Comparison of ENCODE assay signal across 7 mouse cellular contexts in the genomic region with DNA sequence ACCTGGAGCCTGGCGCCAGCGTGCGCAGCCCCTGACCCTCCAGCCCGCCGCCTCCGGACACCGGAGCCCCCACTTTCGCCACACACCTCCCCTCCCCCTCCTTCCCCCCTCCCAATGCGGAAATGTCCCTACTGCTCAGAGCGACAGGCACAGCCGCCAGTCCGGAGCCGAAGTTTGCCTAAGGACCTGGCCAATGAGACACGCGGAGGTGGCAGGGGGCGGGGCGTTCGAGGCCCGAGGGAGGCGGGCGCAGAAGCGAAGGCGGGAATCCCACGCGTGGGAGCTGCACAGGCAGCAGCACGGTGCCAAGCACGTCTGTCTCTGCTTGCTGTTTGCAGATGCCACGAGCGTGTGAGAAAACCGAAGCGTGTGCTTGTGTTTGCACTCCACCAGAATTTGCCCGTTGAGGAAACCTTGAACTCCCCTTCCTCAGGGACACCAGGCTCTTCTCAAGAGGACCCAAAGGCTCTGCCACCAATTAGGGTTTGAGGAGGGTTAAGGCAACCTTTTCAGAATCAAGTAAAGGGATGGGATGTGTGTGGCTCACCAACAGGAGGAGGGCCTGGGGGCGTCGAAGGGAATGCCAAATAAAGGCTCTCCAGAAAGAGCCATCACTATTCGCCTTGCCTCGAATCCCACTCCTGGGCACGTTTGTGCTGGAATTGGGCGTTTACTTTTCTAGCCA. TPM values are rescaled to one million over a fixed set of nuclear protein-coding genes. Genes with fewer than 3 reads are reported as not detected.
DNase-seq lines count a peak whose midpoint lies in the region; ATAC-seq and TF ChIP-seq lines count a peak whose summit lies in the region.

A gene (minus strand): TSS at position 80 of the 685 bp plus-strand sequence.

- TF ChIP-seq CTCF in small intestine, adult 2 months (IDR thresholded peaks at IDR 0.05; ENCODE audit: extremely low read depth, insufficient read length, insufficient replicate concordance, low read depth, low read length) = no peak

- peak; percentile 97 to 98 for DNase-seq in adrenal gland, adult 18-20 months (ENCODE audit: low spot score in 2 of 2)
- peak; percentile 97 for DNase-seq in embryo, embryonic 10.5 days (ENCODE audit: low spot score)
- peak; percentile 94 to 98 for DNase-seq in gastrocnemius, postnatal 36 days
- peak; percentile 98 for DNase-seq in left cerebral cortex, postnatal 25 days (ENCODE audit: low spot score in 2 of 2)
- peak; percentile 96 for DNase-seq in midbrain, embryonic 10.5 days (ENCODE audit: low spot score)

- no peaks in the 10 kb centered on the region for H3K36me3 ChIP-seq in intestine, embryonic 15.5 days
- no peaks in the 10 kb centered on the region for H3K36me3 ChIP-seq in midbrain, embryonic 10.5 days
- H3K36me3 ChIP-seq in small intestine, adult 2 months (ENCODE audit: control insufficient read depth, insufficient read depth, low read length) = no peaks in the 10 kb centered on the region

- TF ChIP-seq POLR2A in small intestine, adult 2 months (IDR thresholded peaks at IDR 0.05; ENCODE audit: low read depth, low read length) = no peak

- H3K9ac ChIP-seq in intestine, embryonic 15.5 days = peak within 1 kb of the TSS; percentile 76

- peak within 1 kb of the TSS; percentile 96 for H3K27ac ChIP-seq in intestine, embryonic 15.5 days
- peak within 1 kb of the TSS; percentile 94 for H3K27ac ChIP-seq in midbrain, embryonic 10.5 days (replicated peaks)
- H3K27ac ChIP-seq in small intestine, adult 2 months (ENCODE audit: insufficient read depth, low read depth, low read length) = peak within 1 kb of the TSS; percentile 92

- H3K9me3 ChIP-seq in intestine, embryonic 15.5 days = no peaks in the 10 kb centered on the region
- H3K9me3 ChIP-seq in midbrain, embryonic 10.5 days (replicated peaks) = no peaks in the 10 kb centered on the region

- peak; percentile 95 for ATAC-seq in intestine, embryonic 15.5 days

- intact Hi-C loops in gastrocnemius, postnatal 36 days (cut with DNase I) = no loop called here
- intact Hi-C loops in left cerebral cortex, postnatal 25 days (cut with DNase I) = loop anchor here (2.0 to 5.0 kb wide), 3 partner anchors 32 to 201 kb away; a partner anchor contains a TSS

- 5% methylated on average over 38 of the region's 38 CpGs for WGBS in intestine, embryonic 15.5 days
- 5% methylated on average over 36 of the region's 38 CpGs for WGBS in midbrain, embryonic 10.5 days
- 7% methylated on average over 38 of the region's 38 CpGs for WGBS in small intestine, adult 2 months

- H3K4me1 ChIP-seq in intestine, embryonic 15.5 days (replicated peaks) = peaks cover 6% of the 10 kb centered on the region; the same call in 1 of the 2 replicates
- peaks cover 22% of the 10 kb centered on the region for H3K4me1 ChIP-seq in midbrain, embryonic 10.5 days
- H3K4me1 ChIP-seq in small intestine, adult 2 months (ENCODE audit: control insufficient read depth, insufficient read depth, insufficient read length, low read length) = peaks cover 8% of the 10 kb centered on the region; the same call in 1 of the 2 replicates

- no peaks in the 10 kb centered on the region for H3K27me3 ChIP-seq in intestine, embryonic 15.5 days (replicated peaks)
- H3K27me3 ChIP-seq in midbrain, embryonic 10.5 days (ENCODE audit: low read depth, poor library complexity, severe bottlenecking) = peaks cover 10% of the 10 kb centered on the region
- no peaks in the 10 kb centered on the region for H3K27me3 ChIP-seq in small intestine, adult 2 months (ENCODE audit: control insufficient read depth, insufficient read depth, low read length)

- peak within 1 kb of the TSS; percentile 77 for H3K4me2 ChIP-seq in intestine, embryonic 15.5 days (replicated peaks)

- peak within 1 kb of the TSS; percentile 64 for H3K4me3 ChIP-seq in intestine, embryonic 15.5 days (replicated peaks)
- H3K4me3 ChIP-seq in midbrain, embryonic 10.5 days = peak within 1 kb of the TSS; percentile 83
- peak within 1 kb of the TSS; percentile 96 for H3K4me3 ChIP-seq in small intestine, adult 2 months (ENCODE audit: low read depth, low read length)

RNA-seq across cellular contexts. Expression of the gene that starts here (rescaled TPM):
- 100 to 1,000 TPM in 1 of 2 experiments, 10 to 100 TPM in 1; 99.2 to 169 TPM for total RNA-seq in adrenal gland, adult 18-20 months (2021)
- 100 to 1,000 TPM; 381 to 442 TPM for total RNA-seq in gastrocnemius, postnatal 36 days (2021)
- 99.9 and 116 TPM in 2 replicates for polyA plus RNA-seq in intestine, embryonic 15.5 days (2015; fragmentation: Nextera tagmentation; extraction: Ambion mirVana)
- 10 to 100 TPM; 76.5 to 77.6 TPM for total RNA-seq in left cerebral cortex, postnatal 25 days (2021)
- 54.6 and 61.5 TPM in 2 replicates for polyA plus RNA-seq in midbrain, embryonic 10.5 days (2016; fragmentation: Nextera tagmentation; extraction: Ambion mirVana)
- 0.95 and 1.9 TPM in 2 replicates for polyA plus RNA-seq in small intestine, adult 2 months (2012; rRNA removed)

Comparison
In these comparisons a context has a peak if more than half of its experiments do, and no peak if none do; other contexts are left out.
1. Peak in every context shown above with its lines: DNase-seq, ATAC-seq, H3K4me3 ChIP-seq and H3K27ac ChIP-seq.
2. RNA of the gene that starts here (polyA plus RNA-seq): 99.9 to 116 TPM in intestine, embryonic 15.5 days and 54.6 to 61.5 TPM in midbrain, embryonic 10.5 days; 0.95 to 1.9 TPM in small intestine, adult 2 months; every median in the first group is over 10 times any median in the second.